Mouse (Mus musculus) spleen, postnatal 10 days (tissue): ENCODE data around the gene Runx2.

ENCODE experiments used
- DNase-seq, 2 experiments: peaks; one replicate each; pipeline ENCODE4 v3.0.0; 2021 to 2022; ENCODE audit warnings: low spot score in 2 of 2

Gene Runx2

GRCm38 (mm10) chr17:44814508-44815175 is at the start of gene Runx2:
Gene Runx2 (minus strand): TSS chr17:44814797.
- no peak for DNase-seq

- no peak for DNase-seq
These were observed 48.6 kb upstream of the Runx2 start for GRCm38 (mm10) chr17:44863165-44863564.

GRCm38 (mm10) chr17:44842184-44842583 is 27.6 kb upstream of the Runx2 start:
- no peak for DNase-seq

DNA sequence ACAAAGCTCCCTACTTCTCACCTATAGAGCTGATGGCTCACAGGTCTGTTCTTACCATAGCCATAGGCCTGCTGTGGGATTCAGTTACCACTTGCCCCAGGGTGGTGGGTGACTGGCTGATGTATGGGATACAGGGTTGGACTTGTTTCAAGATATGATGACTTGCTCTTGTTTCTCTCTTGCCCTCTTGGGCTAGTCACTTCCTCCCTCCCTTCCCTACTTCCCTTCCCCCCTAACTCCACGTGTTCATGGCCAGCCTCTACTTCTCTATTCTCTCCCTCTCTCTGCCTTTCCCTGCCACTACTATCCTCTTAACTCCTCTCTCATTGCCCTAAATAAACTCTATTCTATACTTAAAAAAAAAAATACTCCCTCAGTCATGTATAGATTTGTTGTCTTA is 16.6 kb upstream of the Runx2 start:
- DNase-seq: no peak

DNA sequence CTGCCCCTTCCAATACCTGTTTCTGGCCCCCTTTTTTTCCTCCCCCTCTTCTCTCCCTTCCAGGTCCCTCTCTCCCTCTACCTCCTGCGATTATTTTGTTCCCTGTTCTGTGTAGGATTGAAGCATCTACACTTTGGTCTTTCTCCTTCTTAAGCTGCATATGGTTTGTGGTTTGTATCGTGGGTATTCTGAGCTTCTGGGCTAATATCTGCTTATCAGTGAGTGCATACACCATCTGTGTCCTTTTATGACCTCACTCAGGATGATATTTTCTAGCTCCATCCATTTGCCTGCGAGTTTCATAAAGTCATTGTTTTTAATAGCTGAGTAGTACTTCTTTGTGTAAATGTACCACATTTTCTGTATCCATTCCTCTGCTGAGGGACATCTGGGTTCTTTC is 15.0 kb upstream of the Runx2 start:
- DNase-seq: no peak

- DNase-seq: peak in 1 of 2 experiments; percentile 29
These were observed 13.4 kb upstream of the Runx2 start for GRCm38 (mm10) chr17:44827964-44828363.

- no peak for DNase-seq
These were observed 12.5 kb upstream of the Runx2 start for GRCm38 (mm10) chr17:44827124-44827523.

DNA sequence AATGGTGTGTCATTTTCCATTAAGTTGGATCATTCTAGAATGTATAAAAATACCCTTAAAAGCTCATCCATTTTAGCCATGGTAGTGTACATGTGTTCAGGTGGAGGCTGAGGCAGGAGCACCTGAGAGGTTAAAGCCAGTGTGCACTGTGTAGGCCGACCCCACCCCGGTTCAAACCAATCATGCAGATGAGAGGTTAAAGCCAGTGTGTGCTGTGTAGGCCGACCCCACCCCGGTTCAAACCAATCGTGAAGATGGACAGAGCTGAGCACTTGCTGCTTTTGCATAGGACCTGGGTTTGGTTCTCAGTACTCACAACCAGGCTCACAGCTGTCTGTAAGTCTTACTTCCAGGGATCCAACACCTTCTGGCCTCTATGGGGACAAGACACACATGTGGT is 7.3 kb upstream of the Runx2 start:
- DNase-seq: no peak

DNA sequence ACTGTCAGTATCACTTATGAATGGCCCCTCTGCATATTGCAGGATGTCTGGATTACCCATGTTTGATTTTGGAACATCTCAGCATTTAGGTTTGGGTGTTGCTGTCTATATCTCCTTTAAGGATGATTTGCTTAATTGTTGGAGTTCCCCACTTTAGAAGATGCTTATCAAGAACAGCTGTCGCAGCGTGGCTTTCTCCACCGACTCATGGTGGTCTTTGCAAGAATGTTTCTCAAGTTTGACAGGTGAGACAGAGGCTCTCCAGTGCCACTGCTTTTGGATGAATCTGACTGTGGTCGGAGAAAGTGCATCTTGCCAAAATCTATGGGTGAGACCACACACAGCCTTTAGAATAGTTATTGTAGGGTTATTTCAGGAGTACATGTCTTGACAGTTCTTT is 5.2 kb upstream of the Runx2 start:
- DNase-seq: no peak

DNA sequence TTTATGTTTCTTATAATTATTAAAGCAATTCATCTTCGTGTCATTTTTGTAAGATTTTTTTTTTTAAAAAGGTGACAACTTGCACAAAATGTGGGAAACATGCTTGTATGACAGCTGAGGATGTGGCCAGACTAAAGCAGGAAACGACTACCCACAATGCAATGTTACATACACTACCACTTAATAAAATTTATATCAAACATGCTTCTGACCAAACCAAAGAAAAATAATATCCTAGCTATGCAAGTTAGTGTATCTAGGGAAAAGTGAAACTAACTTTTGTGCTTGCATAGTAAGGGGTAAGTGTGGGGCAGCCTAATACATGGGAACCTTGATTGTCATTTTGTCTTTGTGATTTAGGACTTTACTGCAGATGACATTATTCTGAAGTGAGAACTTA is 4.2 kb upstream of the Runx2 start:
- no peak for DNase-seq

- DNase-seq: no peak
These were observed 7.6 kb downstream of the Runx2 start for GRCm38 (mm10) chr17:44807031-44807430.

DNA sequence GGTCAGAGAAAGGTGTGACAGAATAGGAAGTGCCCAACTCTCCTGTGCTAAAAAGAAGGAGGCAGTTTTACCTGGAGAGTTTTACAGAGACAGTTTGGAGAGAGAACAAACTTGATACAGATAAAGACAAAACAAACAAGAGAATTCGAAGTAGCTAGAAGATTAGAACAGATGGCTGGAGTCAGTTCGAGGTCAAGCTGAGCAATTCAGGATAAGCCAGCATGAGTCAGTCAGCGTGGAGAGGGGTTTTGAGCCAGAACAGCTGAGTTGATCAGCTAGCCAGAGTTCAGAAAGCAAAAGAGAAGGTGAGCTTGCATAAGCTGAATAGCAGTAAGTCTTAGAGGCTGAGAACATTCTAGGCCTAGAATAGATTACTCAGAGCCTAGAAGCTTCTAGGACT is 17.3 kb downstream of the Runx2 start:
- DNase-seq: no peak

- no peak for DNase-seq
These were observed 22.2 kb downstream of the Runx2 start for GRCm38 (mm10) chr17:44792218-44792917.

DNA sequence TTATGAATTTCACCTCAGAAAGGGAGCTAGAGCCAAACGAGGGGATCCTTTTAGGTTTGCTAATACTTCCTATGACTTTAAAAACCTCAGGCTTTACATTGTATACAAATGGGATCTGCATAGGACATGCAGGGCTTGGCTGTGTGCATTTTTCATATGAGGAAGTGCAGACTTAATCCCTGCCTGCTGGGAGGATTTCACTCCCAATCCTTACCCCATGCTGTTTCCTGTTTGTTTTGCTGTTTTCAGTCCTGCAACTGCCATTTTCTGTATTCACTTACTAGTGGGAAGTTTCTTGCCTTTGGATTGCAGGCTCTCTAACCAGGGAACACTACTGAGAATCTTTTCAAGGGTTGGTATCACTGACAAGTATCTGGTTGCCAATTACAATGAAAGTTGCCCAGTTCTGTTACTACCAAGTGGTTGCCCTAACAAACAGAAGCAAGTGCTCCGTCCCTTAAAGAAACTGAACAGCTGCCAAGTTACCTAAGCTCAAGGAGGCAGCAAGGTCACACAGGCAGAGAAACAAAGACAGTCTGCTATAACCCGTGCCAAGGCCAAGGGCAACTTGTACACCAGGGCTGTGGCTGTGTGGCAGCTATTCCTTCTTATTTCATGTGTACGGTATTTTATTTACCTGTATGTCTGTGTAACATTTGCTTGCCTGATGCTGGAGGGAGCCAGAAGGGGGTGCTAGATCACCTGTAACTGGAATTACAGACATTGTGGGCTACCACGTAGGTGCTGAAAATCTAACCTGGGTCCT is 25.4 kb downstream of the Runx2 start:
- DNase-seq: no peak

DNA sequence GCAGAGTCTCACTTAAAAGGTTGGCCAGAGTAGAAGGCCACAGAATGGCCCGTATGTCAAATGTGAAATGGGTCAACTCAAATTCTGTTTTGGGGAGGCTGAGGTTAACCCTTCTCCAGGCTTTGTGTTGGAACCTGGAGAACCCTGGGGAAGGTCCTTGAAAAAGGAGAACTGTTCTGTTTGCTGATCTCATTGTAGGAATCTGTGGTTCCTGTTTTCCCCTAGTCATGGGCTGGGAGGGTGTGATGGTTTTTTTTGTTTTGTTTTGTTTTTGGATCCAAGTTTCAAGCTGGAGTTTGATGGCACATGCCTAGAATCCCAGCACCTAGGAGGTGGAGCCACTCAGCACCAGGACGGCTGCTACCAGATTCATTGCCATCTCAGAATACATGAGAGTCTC is 31.5 kb downstream of the Runx2 start:
- no peak for DNase-seq

- no peak for DNase-seq
These were observed 32.2 kb downstream of the Runx2 start for GRCm38 (mm10) chr17:44782366-44782765.

- DNase-seq: no peak
These were observed 34.2 kb downstream of the Runx2 start for GRCm38 (mm10) chr17:44780353-44780752.

DNA sequence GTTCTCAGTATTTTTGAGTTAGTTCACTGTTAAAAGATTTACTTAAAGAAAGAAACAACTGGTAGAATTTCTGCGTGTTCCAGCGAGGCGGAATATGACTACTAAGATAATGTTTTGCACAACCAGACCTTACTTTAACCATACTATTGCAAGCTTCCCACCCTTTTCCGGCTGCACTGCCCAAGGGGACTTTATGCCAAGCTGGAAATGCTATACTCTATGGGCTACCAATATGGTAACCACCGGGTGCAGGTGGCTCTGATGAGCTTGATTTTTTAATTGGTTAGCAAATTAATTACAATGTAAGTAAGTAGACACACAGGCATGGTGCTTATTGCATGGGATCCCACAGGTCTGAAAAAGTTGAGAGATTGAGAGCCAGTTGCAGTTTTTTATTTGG is 36.5 kb downstream of the Runx2 start:
- DNase-seq: no peak

DNA sequence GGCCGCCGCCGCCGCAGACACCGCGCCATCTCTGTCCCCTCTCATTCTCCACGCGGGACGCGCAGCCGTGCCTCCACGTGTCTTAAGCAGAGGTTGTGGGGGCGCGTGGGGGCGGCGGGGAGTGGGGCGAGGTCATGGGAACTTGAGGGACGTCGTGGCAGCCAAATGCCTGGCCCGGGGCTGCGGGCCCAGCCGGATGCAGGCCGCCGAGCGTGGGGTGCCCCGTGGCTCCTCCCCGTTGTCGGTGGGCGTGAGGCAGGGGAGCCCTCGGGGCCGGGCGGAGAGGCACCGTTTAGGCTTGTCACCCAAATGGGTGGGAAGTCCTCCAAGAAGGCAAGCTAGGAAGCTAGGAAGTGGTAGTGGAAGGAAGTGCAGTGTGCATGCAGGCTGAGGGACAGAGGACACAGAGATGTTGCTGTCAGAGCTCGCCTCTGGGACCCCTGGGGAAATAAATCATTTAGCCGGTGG is 37.2 kb downstream of the Runx2 start:
- DNase-seq: peak; percentile 73 to 76

DNA sequence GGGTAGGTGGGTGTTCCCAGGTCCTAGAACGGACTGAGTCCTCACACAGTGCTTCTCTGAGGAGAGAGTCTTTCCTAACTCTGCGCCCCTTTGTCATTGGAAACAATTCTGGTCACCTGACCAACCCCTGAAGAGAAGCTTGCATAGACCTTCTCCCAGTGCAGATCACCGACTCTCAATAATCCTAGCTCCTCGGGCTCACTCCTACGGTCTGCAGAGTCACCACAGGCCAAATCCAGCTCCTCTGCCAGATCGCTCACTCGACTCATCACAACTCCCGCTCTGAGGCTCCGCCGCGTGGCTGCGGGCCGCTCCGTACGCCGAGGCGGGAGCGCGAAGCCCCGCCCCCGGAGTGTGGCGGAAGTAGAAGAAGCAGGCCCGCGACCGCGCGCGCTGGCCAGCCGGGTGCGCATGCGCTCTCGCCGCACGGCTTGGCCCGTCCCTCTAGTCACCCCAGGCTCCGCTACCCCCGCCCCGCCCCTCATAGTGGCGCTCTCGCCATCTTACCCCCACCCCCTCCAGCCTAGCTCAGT is 37.8 kb downstream of the Runx2 start, which contains the start of gene Supt3:
TSS of gene Supt3 (plus strand) at position 415 of the 533 bp plus-strand sequence.
- peak; percentile 98 for DNase-seq

DNA sequence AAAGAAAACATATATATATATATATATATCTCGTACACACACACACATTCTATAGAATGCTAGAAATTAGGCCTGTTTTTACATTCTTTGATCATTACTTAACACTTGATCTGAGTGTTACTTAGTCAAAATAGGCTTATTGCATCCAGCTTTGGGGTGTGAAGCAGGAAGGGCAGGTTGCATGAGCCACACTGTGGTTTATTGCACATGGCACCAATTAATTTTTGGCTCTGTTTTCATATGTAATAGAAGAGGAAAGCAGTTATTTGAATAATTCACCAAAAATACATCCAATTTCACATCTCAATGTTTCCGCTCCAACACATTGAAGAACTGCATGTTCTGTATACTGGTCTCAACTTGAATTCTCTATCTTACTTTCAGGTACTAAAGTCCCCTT is 42.0 kb downstream of the Runx2 start:
- DNase-seq: no peak

GRCm38 (mm10) chr17:44770871-44771270 is 43.7 kb downstream of the Runx2 start:
- no peak for DNase-seq
